Mouse (Mus musculus): ENCODE results near the gene Rbp3. TPM values are rescaled to one million over a fixed set of nuclear protein-coding genes. Genes with fewer than 3 reads are reported as not detected.

Rbp3 gene
- total and polyA plus RNA-seq, 2 experiments from 2014 or later = 0.16 to 0.29 TPM

DNA sequence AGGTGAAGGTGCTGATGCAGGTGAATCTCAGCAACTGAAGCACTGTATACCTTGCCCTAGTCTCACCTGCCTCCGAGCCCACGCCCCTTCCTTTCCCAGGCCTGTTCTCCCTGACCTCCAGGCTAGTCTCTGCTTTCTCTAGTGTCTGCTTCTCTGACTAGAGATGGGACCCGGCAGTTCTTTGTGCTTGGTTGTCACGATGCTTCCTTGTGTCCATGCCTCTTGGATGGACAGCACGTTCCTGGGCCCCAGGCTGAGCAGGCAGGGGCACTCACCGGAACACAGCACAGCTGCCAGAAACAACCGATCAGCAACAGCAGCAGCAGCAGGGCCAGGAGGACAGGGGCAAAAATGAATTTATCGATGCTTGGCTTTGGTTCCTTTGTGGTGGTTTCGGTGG, 39.2 kb downstream of the Rbp3 start:
- no peaks in the 10 kb centered on the region for H3K4me1 ChIP-seq (ENCODE audit: insufficient read depth)
- H3K4me3 ChIP-seq (ENCODE audit: low read depth, low read length) = no peak overlapping the region
- DNase-seq = no peak
- H3K9me3 ChIP-seq (ENCODE audit: low read length) = no peaks in the 10 kb centered on the region
- no peaks in the 10 kb centered on the region for H3K36me3 ChIP-seq (ENCODE audit: insufficient read depth)
- no peak overlapping the region for H3K9ac ChIP-seq
- no peak for ATAC-seq
- no peak overlapping the region for H3K27ac ChIP-seq (ENCODE audit: low read depth, low read length)
- H3K27me3 ChIP-seq (ENCODE audit: insufficient read depth, low read length) = no peaks in the 10 kb centered on the region
- TF ChIP-seq CTCF (IDR thresholded peaks at IDR 0.05; ENCODE audit: low read depth) = no peak
- 90% methylated on average over 9 of the region's 9 CpGs for WGBS
- H3K4me2 ChIP-seq (ENCODE audit: low read depth) = no peak overlapping the region

GRCm38 (mm10) chr14:33993521-33994289, 39.9 kb downstream of the Rbp3 start:
- DNase-seq = no peak
- no peak for ATAC-seq
- TF ChIP-seq CTCF (IDR thresholded peaks at IDR 0.05; ENCODE audit: low read depth) = no peak
- H3K9me3 ChIP-seq (ENCODE audit: low read length) = no peaks in the 10 kb centered on the region
- 91% methylated on average over 6 of the region's 6 CpGs for WGBS
- H3K27me3 ChIP-seq (ENCODE audit: insufficient read depth, low read length) = no peaks in the 10 kb centered on the region
- H3K4me3 ChIP-seq (ENCODE audit: low read depth, low read length) = no peak overlapping the region
- H3K4me2 ChIP-seq (ENCODE audit: low read depth) = no peak overlapping the region
- no peak overlapping the region for H3K27ac ChIP-seq (ENCODE audit: low read depth, low read length)
- no peak overlapping the region for H3K9ac ChIP-seq
- H3K4me1 ChIP-seq (ENCODE audit: insufficient read depth) = no peaks in the 10 kb centered on the region
- no peaks in the 10 kb centered on the region for H3K36me3 ChIP-seq (ENCODE audit: insufficient read depth)

DNA sequence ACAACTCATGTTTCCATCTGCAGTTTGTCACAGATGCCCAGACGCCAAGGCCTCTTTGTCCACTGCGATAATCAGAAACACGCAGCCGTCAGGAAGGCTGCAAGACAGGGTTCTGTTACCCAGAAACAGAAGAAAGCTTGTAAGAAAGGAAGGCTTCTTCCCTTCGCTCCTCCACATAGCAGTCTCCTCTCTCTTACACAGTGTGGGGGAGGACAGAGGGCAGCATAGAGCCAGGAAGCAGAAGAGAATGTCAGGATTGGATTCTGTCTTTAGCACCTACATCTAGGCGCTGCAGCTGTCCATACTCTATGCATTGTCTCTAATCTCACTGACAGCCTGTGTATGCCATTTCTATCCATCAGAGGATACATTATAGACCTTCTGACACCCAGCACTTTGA, 43.6 kb downstream of the Rbp3 start:
- Histone ChIP-seq H3K9me3 (ENCODE audit: low read length) (no peaks in the 10 kb centered on the region), H3K4me1 (ENCODE audit: insufficient read depth) (no peaks in the 10 kb centered on the region), H3K4me2 (ENCODE audit: low read depth) (no peak overlapping the region), H3K27me3 (ENCODE audit: insufficient read depth, low read length) (no peaks in the 10 kb centered on the region), H3K4me3 (ENCODE audit: low read depth, low read length) (no peak overlapping the region), H3K27ac (ENCODE audit: low read depth, low read length) (no peak overlapping the region), H3K9ac (no peak overlapping the region), H3K36me3 (ENCODE audit: insufficient read depth) (no peaks in the 10 kb centered on the region)
- ATAC-seq = peak; percentile 50; the same call in 1 of the 2 replicates
- no peak for DNase-seq
- 64% methylated on average over 6 of the region's 6 CpGs for WGBS
- no peak for TF ChIP-seq CTCF (IDR thresholded peaks at IDR 0.05; ENCODE audit: low read depth)

DNA sequence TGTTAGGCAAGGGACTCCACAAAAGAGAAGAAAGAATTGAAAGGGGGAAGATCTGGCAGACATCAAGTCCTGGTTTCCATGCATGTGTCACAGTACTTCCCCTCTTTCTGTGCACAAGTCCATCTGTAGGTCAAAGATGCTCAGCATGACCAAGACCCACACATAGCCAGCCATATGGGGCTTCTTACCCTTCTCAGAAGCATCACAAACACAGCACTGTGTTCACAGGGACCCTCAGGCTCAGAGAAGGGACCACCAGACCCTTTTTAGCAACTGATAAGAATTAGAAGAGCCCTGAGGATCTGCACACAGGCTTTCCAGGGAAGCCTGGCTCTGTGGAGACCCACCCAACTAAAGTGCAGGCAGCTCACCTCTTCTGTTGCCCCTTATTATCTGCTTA, 46.3 kb downstream of the Rbp3 start:
- DNase-seq = no peak
- TF ChIP-seq CTCF (IDR thresholded peaks at IDR 0.05; ENCODE audit: low read depth) = no peak

GRCm38 (mm10) chr14:34001445-34001844, 47.6 kb downstream of the Rbp3 start:
- no peak for DNase-seq
- H3K9ac ChIP-seq = no peak overlapping the region
- no peak overlapping the region for H3K4me3 ChIP-seq (ENCODE audit: low read depth, low read length)
- no peak overlapping the region for H3K4me2 ChIP-seq (ENCODE audit: low read depth)
- no peaks in the 10 kb centered on the region for H3K36me3 ChIP-seq (ENCODE audit: insufficient read depth)
- H3K9me3 ChIP-seq (ENCODE audit: low read length) = no peaks in the 10 kb centered on the region
- TF ChIP-seq CTCF (IDR thresholded peaks at IDR 0.05; ENCODE audit: low read depth) = no peak
- ATAC-seq = no peak
- no peak overlapping the region for H3K27ac ChIP-seq (ENCODE audit: low read depth, low read length)
- H3K27me3 ChIP-seq (ENCODE audit: insufficient read depth, low read length) = no peaks in the 10 kb centered on the region
- no peaks in the 10 kb centered on the region for H3K4me1 ChIP-seq (ENCODE audit: insufficient read depth)

More for the DNA sequence above, 46.3 kb downstream of the Rbp3 start:
- Histone ChIP-seq H3K9ac (no peak overlapping the region), H3K9me3 (ENCODE audit: low read length) (no peaks in the 10 kb centered on the region), H3K36me3 (ENCODE audit: insufficient read depth) (no peaks in the 10 kb centered on the region), H3K27ac (ENCODE audit: low read depth, low read length) (no peak overlapping the region), H3K4me3 (ENCODE audit: low read depth, low read length) (no peak overlapping the region), H3K27me3 (ENCODE audit: insufficient read depth, low read length) (no peaks in the 10 kb centered on the region), H3K4me2 (ENCODE audit: low read depth) (no peak overlapping the region), H3K4me1 (ENCODE audit: insufficient read depth) (no peaks in the 10 kb centered on the region)
- no peak for ATAC-seq

- no peak for ATAC-seq
- Histone ChIP-seq H3K4me2 (ENCODE audit: low read depth) (no peak overlapping the region), H3K9ac (no peak overlapping the region), H3K27me3 (ENCODE audit: insufficient read depth, low read length) (no peaks in the 10 kb centered on the region), H3K4me1 (ENCODE audit: insufficient read depth) (no peaks in the 10 kb centered on the region), H3K36me3 (ENCODE audit: insufficient read depth) (no peaks in the 10 kb centered on the region), H3K9me3 (ENCODE audit: low read length) (no peaks in the 10 kb centered on the region), H3K27ac (ENCODE audit: low read depth, low read length) (no peak overlapping the region), H3K4me3 (ENCODE audit: low read depth, low read length) (no peak overlapping the region)
- WGBS = 89% methylated on average over 5 of the region's 5 CpGs
- DNase-seq = no peak
- TF ChIP-seq CTCF (IDR thresholded peaks at IDR 0.05; ENCODE audit: low read depth) = no peak
Observed at GRCm38 (mm10) chr14:34002358-34002757, 48.6 kb downstream of the Rbp3 start.

Other genes with a start within 250 kb of the Rbp3 start
- 6.8 and 8.8 TPM in 2 replicates for gene Gdf10, start 30.4 kb upstream of the Rbp3 start, total RNA-seq (2014; rRNA removed)
- 9.6 and 10.6 TPM in 2 replicates for gene Gdf10, start 30.4 kb upstream of the Rbp3 start, polyA plus RNA-seq (2015; fragmentation: Nextera tagmentation; extraction: Ambion mirVana)
- gene Gdf2, start 13.0 kb upstream of the Rbp3 start, total RNA-seq (2014; rRNA removed) = 0.05 TPM in 1 of 2 replicates, not detected in the other
- 0.06 TPM in 1 of 2 replicates, not detected in the other for gene Gdf2, start 13.0 kb upstream of the Rbp3 start, polyA plus RNA-seq (2015; fragmentation: Nextera tagmentation; extraction: Ambion mirVana)
- 1.3 and 1.8 TPM in 2 replicates for gene Zfp488, start 24.8 kb downstream of the Rbp3 start, total RNA-seq (2014; rRNA removed)
- 0.36 TPM in 2 replicates for gene Zfp488, start 24.8 kb downstream of the Rbp3 start, polyA plus RNA-seq (2015; fragmentation: Nextera tagmentation; extraction: Ambion mirVana)
- gene Gm30083, start 61.2 kb downstream of the Rbp3 start, total RNA-seq (2014; rRNA removed) = not detected in 2 replicates
- gene Gm30083, start 61.2 kb downstream of the Rbp3 start, polyA plus RNA-seq (2015; fragmentation: Nextera tagmentation; extraction: Ambion mirVana) = not detected in 2 replicates
- gene Gm5460, start 62.8 kb downstream of the Rbp3 start, total RNA-seq (2014; rRNA removed) = not detected in 2 replicates
- not detected in 2 replicates for gene Gm5460, start 62.8 kb downstream of the Rbp3 start, polyA plus RNA-seq (2015; fragmentation: Nextera tagmentation; extraction: Ambion mirVana)
- not detected in 2 replicates for gene Antxrl, start 98.7 kb downstream of the Rbp3 start, total RNA-seq (2014; rRNA removed)
- not detected in 2 replicates for gene Antxrl, start 98.7 kb downstream of the Rbp3 start, polyA plus RNA-seq (2015; fragmentation: Nextera tagmentation; extraction: Ambion mirVana)
- gene Anxa8, start 132.0 kb downstream of the Rbp3 start, total RNA-seq (2014; rRNA removed) = 0.14 and 0.54 TPM in 2 replicates
- 0.40 and 0.63 TPM in 2 replicates for gene Anxa8, start 132.0 kb downstream of the Rbp3 start, polyA plus RNA-seq (2015; fragmentation: Nextera tagmentation; extraction: Ambion mirVana)
- gene A630023A22Rik, start 148.8 kb downstream of the Rbp3 start, total RNA-seq (2014; rRNA removed) = not detected in 2 replicates
- not detected in 2 replicates for gene A630023A22Rik, start 148.8 kb downstream of the Rbp3 start, polyA plus RNA-seq (2015; fragmentation: Nextera tagmentation; extraction: Ambion mirVana)
- gene Npy4r, start 198.5 kb downstream of the Rbp3 start, total RNA-seq (2014; rRNA removed) = 0.08 and 0.19 TPM in 2 replicates
- 0.05 and 0.10 TPM in 2 replicates for gene Npy4r, start 198.5 kb downstream of the Rbp3 start, polyA plus RNA-seq (2015; fragmentation: Nextera tagmentation; extraction: Ambion mirVana)
- gene Gprin2, start 247.7 kb downstream of the Rbp3 start, total RNA-seq (2014; rRNA removed) = 23.3 and 26.0 TPM in 2 replicates
- 6.9 and 8.0 TPM in 2 replicates for gene Gprin2, start 247.7 kb downstream of the Rbp3 start, polyA plus RNA-seq (2015; fragmentation: Nextera tagmentation; extraction: Ambion mirVana)

Data from forebrain, postnatal 0 days (tissue).